Comparison of ENCODE assay signal across 13 mouse cellular contexts in the genomic region with DNA sequence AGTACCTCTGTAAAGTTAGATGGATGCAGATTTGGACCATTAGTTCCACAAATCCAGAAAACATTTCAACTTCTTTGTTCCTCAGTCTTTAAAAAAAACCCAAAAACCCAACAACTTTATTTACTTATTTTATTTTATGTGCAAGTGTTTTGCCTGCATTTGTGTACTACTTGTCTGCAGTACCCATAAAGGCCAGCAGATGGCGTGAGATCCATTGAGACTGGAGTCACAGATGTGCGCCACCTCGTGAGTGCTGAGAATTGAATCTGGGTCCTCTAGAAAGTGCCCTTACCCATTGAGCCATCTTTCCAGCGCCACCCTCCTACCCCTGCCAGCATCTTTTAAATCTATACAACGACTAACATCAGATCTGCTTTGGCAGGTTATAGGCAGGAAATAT. TPM values are rescaled to one million over a fixed set of nuclear protein-coding genes. Genes with fewer than 3 reads are reported as not detected.
DNase-seq lines count a peak whose midpoint lies in the region; ATAC-seq and TF ChIP-seq lines count a peak whose summit lies in the region.
"Had no signal": no experiment of that assay in that cellular context is flagged by ENCODE, and none has a peak within 500 bp of the region (broad histone marks: within the 10 kb centered on the region; RNA-seq: fewer than 3 reads in every experiment).

No protein-coding gene starts in this region.

- no peaks in the 10 kb centered on the region for H3K4me1 ChIP-seq in forebrain, postnatal 0 days (ENCODE audit: insufficient read depth)
- H3K4me1 ChIP-seq in forebrain, embryonic 11.5 days (replicated peaks; ENCODE audit: control insufficient read depth, insufficient read depth, low read length) = 0 out of 2 replicates have a peak, but pooled peaks cover 3% of the 10 kb centered on the region
- no peaks in the 10 kb centered on the region for H3K4me1 ChIP-seq in lung, adult 2 months (ENCODE audit: control insufficient read depth, insufficient read depth, low read length)
- H3K4me1 ChIP-seq: intestine, embryonic 15.5 days; liver, embryonic 15.5 days had no signal

- no peak for ATAC-seq in forebrain, postnatal 0 days
- no peak for ATAC-seq in forebrain, embryonic 11.5 days (replicated peaks; ENCODE audit: low FRiP score)
- ATAC-seq: intestine, embryonic 15.5 days had no signal

- H3K36me3 ChIP-seq in forebrain, postnatal 0 days (ENCODE audit: insufficient read depth) = no peaks in the 10 kb centered on the region
- H3K36me3 ChIP-seq in forebrain, embryonic 11.5 days (ENCODE audit: control insufficient read depth, insufficient read depth, low read length) = no peaks in the 10 kb centered on the region
- H3K36me3 ChIP-seq: intestine, embryonic 15.5 days; liver, embryonic 15.5 days; midbrain, embryonic 12.5 days had no signal

- DNase-seq in forebrain, postnatal 0 days = no peak
- no peak for DNase-seq in forebrain, embryonic 11.5 days (ENCODE audit: low spot score)
- DNase-seq in lung, adult 2 months = no peak
- DNase-seq in lung, postnatal 36 days = no peak
- DNase-seq in B cell, adult 2 months = peak; percentile 19 to 34
- peak; percentile 11 for DNase-seq in c-Kit-positive CD71-positive TER-119-positive erythroid progenitor cells, embryonic 14.5 days (ENCODE audit: low spot score)
- DNase-seq in frontal cortex, postnatal 10 days (ENCODE audit: low spot score in 2 of 2) = no peak
- DNase-seq in ovary, postnatal 36 days (ENCODE audit: low spot score) = no peak
- DNase-seq: adrenal gland, adult 8-10 months had no signal

- no peaks in the 10 kb centered on the region for H3K9me3 ChIP-seq in forebrain, postnatal 0 days (ENCODE audit: low read length)
- peaks cover 4% of the 10 kb centered on the region; the same call in 1 of the 2 replicates for H3K9me3 ChIP-seq in forebrain, embryonic 11.5 days (ENCODE audit: control insufficient read depth, low read length)
- H3K9me3 ChIP-seq: intestine, embryonic 15.5 days; liver, embryonic 15.5 days had no signal

- H3K4me3 ChIP-seq in forebrain, postnatal 0 days (ENCODE audit: low read depth, low read length) = no peak overlapping the region
- H3K4me3 ChIP-seq in forebrain, embryonic 11.5 days (ENCODE audit: low read depth, low read length) = no peak overlapping the region
- no peak overlapping the region for H3K4me3 ChIP-seq in lung, adult 2 months (replicated peaks; ENCODE audit: extremely low read depth, low read depth, low read length)
- H3K4me3 ChIP-seq: intestine, embryonic 15.5 days; liver, embryonic 15.5 days; midbrain, embryonic 12.5 days had no signal

- no peak overlapping the region for H3K4me2 ChIP-seq in forebrain, postnatal 0 days (ENCODE audit: low read depth)
- no peak overlapping the region for H3K4me2 ChIP-seq in forebrain, embryonic 11.5 days (ENCODE audit: low read depth, low read length, severe bottlenecking)
- H3K4me2 ChIP-seq: intestine, embryonic 15.5 days; liver, embryonic 15.5 days; midbrain, embryonic 12.5 days had no signal

- WGBS in forebrain, postnatal 0 days = 67% methylated on average over 5 of the region's 5 CpGs
- 67% methylated on average over 5 of the region's 5 CpGs for WGBS in forebrain, embryonic 11.5 days
- 63% methylated on average over 5 of the region's 5 CpGs for WGBS in lung, adult 2 months

- H3K9ac ChIP-seq in forebrain, postnatal 0 days = no peak overlapping the region
- no peak overlapping the region for H3K9ac ChIP-seq in forebrain, embryonic 11.5 days (ENCODE audit: low read length)
- H3K9ac ChIP-seq: intestine, embryonic 15.5 days; liver, embryonic 15.5 days; midbrain, embryonic 12.5 days had no signal

- H3K27ac ChIP-seq in forebrain, postnatal 0 days (ENCODE audit: low read depth, low read length) = no peak overlapping the region
- no peak overlapping the region for H3K27ac ChIP-seq in forebrain, embryonic 11.5 days (ENCODE audit: low read depth, low read length)
- H3K27ac ChIP-seq: intestine, embryonic 15.5 days; liver, embryonic 15.5 days; midbrain, embryonic 12.5 days had no signal

- TF ChIP-seq CTCF in forebrain, postnatal 0 days (IDR thresholded peaks at IDR 0.05; ENCODE audit: low read depth) = peak; percentile 42; the same call in 1 of the 2 replicates
- TF ChIP-seq CTCF in lung, adult 2 months (IDR thresholded peaks at IDR 0.05; ENCODE audit: insufficient read depth, low read length) = 0 out of 2 replicates have a peak, but pooled peaks have one; percentile 14

- H3K27me3 ChIP-seq in forebrain, postnatal 0 days (ENCODE audit: insufficient read depth, low read length) = no peaks in the 10 kb centered on the region
- H3K27me3 ChIP-seq in forebrain, embryonic 11.5 days (ENCODE audit: control insufficient read depth, insufficient read depth, low read length) = no peaks in the 10 kb centered on the region
- H3K27me3 ChIP-seq: intestine, embryonic 15.5 days; liver, embryonic 15.5 days had no signal

- no peak for TF ChIP-seq POLR2A in lung, adult 2 months (IDR thresholded peaks at IDR 0.05; ENCODE audit: borderline replicate concordance, extremely low read depth, low read depth, low read length)

RNA-seq across cellular contexts. Expression of gene Gm12689, which starts 53.0 kb away (rescaled TPM):
- not detected in 2 replicates for total RNA-seq in forebrain, postnatal 0 days (2014; rRNA removed)
- 0.10 and 0.18 TPM in 2 replicates for polyA plus RNA-seq in forebrain, postnatal 0 days (2015; fragmentation: Nextera tagmentation; extraction: Ambion mirVana)
- polyA plus RNA-seq in forebrain, embryonic 11.5 days (2014; fragmentation: Nextera tagmentation; extraction: Ambion mirVana) = 0.36 TPM in 1 of 2 replicates, not detected in the other
- 0.19 and 0.26 TPM in 2 replicates for polyA plus RNA-seq in lung, adult 2 months (2012; rRNA removed)
- polyA plus RNA-seq: heart, embryonic 16.5 days had no signal

Comparison
In these comparisons a context has a peak if more than half of its experiments do, and no peak if none do; other contexts are left out.
1. DNase-seq: peak in B cell, adult 2 months (2 of 2) and c-Kit-positive CD71-positive TER-119-positive erythroid progenitor cells, embryonic 14.5 days (single experiment); none in forebrain, postnatal 0 days (single experiment), forebrain, embryonic 11.5 days (single experiment), lung, adult 2 months (single experiment), lung, postnatal 36 days (single experiment), frontal cortex, postnatal 10 days (0 of 2) and ovary, postnatal 36 days (single experiment).